Mouse (Mus musculus): ENCODE measurements around the gene Gtdc1. TPM values are rescaled to one million over a fixed set of nuclear protein-coding genes. Genes with fewer than 3 reads are reported as not detected.
A peak's percentile ranks its signal among the peaks of the same experiment; 100 is the strongest.

The Gtdc1 gene
- 42.4 and 44.6 TPM in 2 replicates for polyA plus RNA-seq (2011; ENCODE audit: insufficient read depth, insufficient read length, low read depth, missing spikeins)

GRCm38 (mm10) chr2:44927482-44927811 is at the start of gene Gtdc1:
TSS of gene Gtdc1 (minus strand) at chr2:44927657.
- H3K36me3 ChIP-seq (ENCODE audit: control insufficient read depth, insufficient read depth, low read length, poor library complexity, severe bottlenecking), result no peaks in the 10 kb centered on the region
- H3K4me3 ChIP-seq (ENCODE audit: low read depth, low read length), result peak within 1 kb of the TSS; percentile 85
- TF ChIP-seq CTCF (IDR thresholded peaks at IDR 0.05; ENCODE audit: low read depth, low read length) (no peak), EP300 (IDR thresholded peaks at IDR 0.05; ENCODE audit: insufficient read depth, low read depth, low read length) (0 out of 2 replicates have a peak, but pooled peaks have one; percentile 3)
- no peaks in the 10 kb centered on the region for H3K4me1 ChIP-seq (ENCODE audit: control insufficient read depth, insufficient read depth, low read length)
- H3K27me3 ChIP-seq (ENCODE audit: control insufficient read depth, insufficient read depth, low read length, poor library complexity, severe bottlenecking), result no peaks in the 10 kb centered on the region; the same call in 1 of the 2 replicates
- no peaks in the 10 kb centered on the region for H3K9me3 ChIP-seq (replicated peaks; ENCODE audit: control insufficient read depth, insufficient read depth, low read length, poor library complexity, severe bottlenecking)
- peak within 1 kb of the TSS; percentile 65 for H3K27ac ChIP-seq (ENCODE audit: insufficient read depth, low read length)
- H3K9ac ChIP-seq (ENCODE audit: low read depth, poor library complexity, severe bottlenecking), result peak within 1 kb of the TSS; percentile 85

- Histone ChIP-seq H3K36me3 (ENCODE audit: control insufficient read depth, insufficient read depth, low read length, poor library complexity, severe bottlenecking) (no peaks in the 10 kb centered on the region), H3K4me1 (ENCODE audit: control insufficient read depth, insufficient read depth, low read length) (no peaks in the 10 kb centered on the region), H3K27ac (ENCODE audit: insufficient read depth, low read length) (no peak overlapping the region), H3K9ac (ENCODE audit: low read depth, poor library complexity, severe bottlenecking) (no peak overlapping the region), H3K27me3 (ENCODE audit: control insufficient read depth, insufficient read depth, low read length, poor library complexity, severe bottlenecking) (no peaks in the 10 kb centered on the region; the same call in 1 of the 2 replicates), H3K9me3 (replicated peaks; ENCODE audit: control insufficient read depth, insufficient read depth, low read length, poor library complexity, severe bottlenecking) (no peaks in the 10 kb centered on the region), H3K4me3 (ENCODE audit: low read depth, low read length) (no peak overlapping the region)
- TF ChIP-seq CTCF (IDR thresholded peaks at IDR 0.05; ENCODE audit: low read depth, low read length) (no peak), EP300 (IDR thresholded peaks at IDR 0.05; ENCODE audit: insufficient read depth, low read depth, low read length) (no peak), POLR2A (IDR thresholded peaks at IDR 0.05; ENCODE audit: insufficient read depth, low read length) (no peak)
Observed at GRCm38 (mm10) chr2:44977051-44977450, 49.6 kb upstream of the Gtdc1 start.

- Histone ChIP-seq H3K27me3 (ENCODE audit: control insufficient read depth, insufficient read depth, low read length, poor library complexity, severe bottlenecking) (no peaks in the 10 kb centered on the region; the same call in 1 of the 2 replicates), H3K27ac (ENCODE audit: insufficient read depth, low read length) (no peak overlapping the region)
Observed at GRCm38 (mm10) chr2:44976484-44976883, 49.0 kb upstream of the Gtdc1 start.

GRCm38 (mm10) chr2:44973828-44974227 is 46.4 kb upstream of the Gtdc1 start:
- Histone ChIP-seq H3K4me3 (ENCODE audit: low read depth, low read length) (no peak overlapping the region), H3K36me3 (ENCODE audit: control insufficient read depth, insufficient read depth, low read length, poor library complexity, severe bottlenecking) (no peaks in the 10 kb centered on the region), H3K27me3 (ENCODE audit: control insufficient read depth, insufficient read depth, low read length, poor library complexity, severe bottlenecking) (no peaks in the 10 kb centered on the region; the same call in 1 of the 2 replicates), H3K9me3 (replicated peaks; ENCODE audit: control insufficient read depth, insufficient read depth, low read length, poor library complexity, severe bottlenecking) (no peaks in the 10 kb centered on the region), H3K27ac (ENCODE audit: insufficient read depth, low read length) (no peak overlapping the region), H3K4me1 (ENCODE audit: control insufficient read depth, insufficient read depth, low read length) (no peaks in the 10 kb centered on the region), H3K9ac (ENCODE audit: low read depth, poor library complexity, severe bottlenecking) (no peak overlapping the region)
- no peak for TF ChIP-seq CTCF (IDR thresholded peaks at IDR 0.05; ENCODE audit: low read depth, low read length)
- no peak for TF ChIP-seq EP300 (IDR thresholded peaks at IDR 0.05; ENCODE audit: insufficient read depth, low read depth, low read length)
- TF ChIP-seq POLR2A (IDR thresholded peaks at IDR 0.05; ENCODE audit: insufficient read depth, low read length), result no peak

More at GRCm38 (mm10) chr2:44976484-44976883, 49.0 kb upstream of the Gtdc1 start:
- no peak for TF ChIP-seq POLR2A (IDR thresholded peaks at IDR 0.05; ENCODE audit: insufficient read depth, low read length)
- TF ChIP-seq CTCF (IDR thresholded peaks at IDR 0.05; ENCODE audit: low read depth, low read length), result no peak
- TF ChIP-seq EP300 (IDR thresholded peaks at IDR 0.05; ENCODE audit: insufficient read depth, low read depth, low read length), result no peak
- Histone ChIP-seq H3K4me1 (ENCODE audit: control insufficient read depth, insufficient read depth, low read length) (no peaks in the 10 kb centered on the region), H3K4me3 (ENCODE audit: low read depth, low read length) (no peak overlapping the region), H3K9ac (ENCODE audit: low read depth, poor library complexity, severe bottlenecking) (no peak overlapping the region), H3K9me3 (replicated peaks; ENCODE audit: control insufficient read depth, insufficient read depth, low read length, poor library complexity, severe bottlenecking) (no peaks in the 10 kb centered on the region), H3K36me3 (ENCODE audit: control insufficient read depth, insufficient read depth, low read length, poor library complexity, severe bottlenecking) (no peaks in the 10 kb centered on the region)

- H3K9ac ChIP-seq (ENCODE audit: low read depth, poor library complexity, severe bottlenecking), result no peak overlapping the region
- no peaks in the 10 kb centered on the region for H3K9me3 ChIP-seq (replicated peaks; ENCODE audit: control insufficient read depth, insufficient read depth, low read length, poor library complexity, severe bottlenecking)
Observed at GRCm38 (mm10) chr2:44970087-44970646, 42.7 kb upstream of the Gtdc1 start.

GRCm38 (mm10) chr2:44969640-44970039 is 42.2 kb upstream of the Gtdc1 start:
- H3K9me3 ChIP-seq (replicated peaks; ENCODE audit: control insufficient read depth, insufficient read depth, low read length, poor library complexity, severe bottlenecking), result no peaks in the 10 kb centered on the region
- H3K9ac ChIP-seq (ENCODE audit: low read depth, poor library complexity, severe bottlenecking), result no peak overlapping the region
- no peaks in the 10 kb centered on the region for H3K36me3 ChIP-seq (ENCODE audit: control insufficient read depth, insufficient read depth, low read length, poor library complexity, severe bottlenecking)
- no peak overlapping the region for H3K4me3 ChIP-seq (ENCODE audit: low read depth, low read length)
- H3K4me1 ChIP-seq (ENCODE audit: control insufficient read depth, insufficient read depth, low read length), result no peaks in the 10 kb centered on the region
- no peaks in the 10 kb centered on the region; the same call in 1 of the 2 replicates for H3K27me3 ChIP-seq (ENCODE audit: control insufficient read depth, insufficient read depth, low read length, poor library complexity, severe bottlenecking)
- TF ChIP-seq EP300 (IDR thresholded peaks at IDR 0.05; ENCODE audit: insufficient read depth, low read depth, low read length), result no peak
- TF ChIP-seq CTCF (IDR thresholded peaks at IDR 0.05; ENCODE audit: low read depth, low read length), result no peak
- no peak for TF ChIP-seq POLR2A (IDR thresholded peaks at IDR 0.05; ENCODE audit: insufficient read depth, low read length)
- H3K27ac ChIP-seq (ENCODE audit: insufficient read depth, low read length), result no peak overlapping the region

More at GRCm38 (mm10) chr2:44970087-44970646, 42.7 kb upstream of the Gtdc1 start:
- Histone ChIP-seq H3K4me1 (ENCODE audit: control insufficient read depth, insufficient read depth, low read length) (no peaks in the 10 kb centered on the region), H3K27ac (ENCODE audit: insufficient read depth, low read length) (no peak overlapping the region), H3K36me3 (ENCODE audit: control insufficient read depth, insufficient read depth, low read length, poor library complexity, severe bottlenecking) (no peaks in the 10 kb centered on the region), H3K4me3 (ENCODE audit: low read depth, low read length) (no peak overlapping the region), H3K27me3 (ENCODE audit: control insufficient read depth, insufficient read depth, low read length, poor library complexity, severe bottlenecking) (no peaks in the 10 kb centered on the region; the same call in 1 of the 2 replicates)
- TF ChIP-seq EP300 (IDR thresholded peaks at IDR 0.05; ENCODE audit: insufficient read depth, low read depth, low read length), result no peak
- TF ChIP-seq POLR2A (IDR thresholded peaks at IDR 0.05; ENCODE audit: insufficient read depth, low read length), result no peak
- no peak for TF ChIP-seq CTCF (IDR thresholded peaks at IDR 0.05; ENCODE audit: low read depth, low read length)

Data from ES-Bruce4 (cell line).